Mouse (Mus musculus) forebrain, embryonic 10.5 days (tissue): ENCODE measurements around the gene Bri3. TPM values are rescaled to one million over a fixed set of nuclear protein-coding genes. Genes with fewer than 3 reads are reported as not detected.

ENCODE experiments used
- DNase-seq: peaks from one replicate; pipeline ENCODE4 v3.0.0-alpha.2; 2017; ENCODE audit warnings: low spot score; ENCODE audit errors: extremely low spot score
- H3K27ac ChIP-seq: fragments of 300-500 bp; sonication (generic); 2 replicates; pipeline ENCODE4 v1.5.1; 2016; ENCODE audit warnings: mild to moderate bottlenecking
- H3K27me3 ChIP-seq: fragments of 300-500 bp; sonication (generic); 2 replicates; pipeline ENCODE4 v1.6.1; 2016; ENCODE audit warnings: mild to moderate bottlenecking; ENCODE audit not compliant: poor library complexity, severe bottlenecking
- H3K36me3 ChIP-seq: fragments of 300-500 bp; sonication (generic); replicated peaks from 2 replicates; pipeline ENCODE4 v1.6.1; 2016; ENCODE audit warnings: mild to moderate bottlenecking, moderate library complexity
- H3K4me1 ChIP-seq: fragments of 300-500 bp; sonication (generic); 2 replicates; pipeline ENCODE4 v1.6.1; 2016
- H3K4me3 ChIP-seq: fragments of 300-500 bp; sonication (generic); 2 replicates; pipeline ENCODE4 v1.5.1; 2016; ENCODE audit warnings: mild to moderate bottlenecking, moderate library complexity
- H3K9me3 ChIP-seq: fragments of 300-500 bp; sonication (generic); 2 replicates; pipeline ENCODE4 v1.6.1; 2016; ENCODE audit warnings: mild to moderate bottlenecking, moderate library complexity
- WGBS: fragments of 180-500 bp; shearing (Covaris S2); methylation state at CpG from one replicate; pipeline ENCODE4 v1.1.7; 2016; 5-methylcytosine and 5-hydroxymethylcytosine counted together
- polyA plus RNA-seq: library from polyadenylated mRNA; unstranded; fragments of >200 nt; fragmentation: Nextera tagmentation; extraction: Ambion mirVana; gene quantifications from 2 replicates; pipeline ENCODE4 v1.2.1, GENCODE M21; 2016

The Bri3 gene
- polyA plus RNA-seq, 1 experiment from 2014 or later, result 113 TPM

GRCm38 (mm10) chr5:144397566-144397965 is 153.3 kb downstream of the Bri3 start:
- Histone ChIP-seq H3K9me3 (peaks cover 8% of the 10 kb centered on the region; the same call in 1 of the 2 replicates), H3K27ac (no peak overlapping the region), H3K27me3 (no peaks in the 10 kb centered on the region), H3K4me1 (peaks cover 19% of the 10 kb centered on the region), H3K36me3 (no peaks in the 10 kb centered on the region), H3K4me3 (no peak overlapping the region)
- no peak for DNase-seq
- WGBS, result 44% methylated on average over 5 of the region's 9 CpGs

DNA sequence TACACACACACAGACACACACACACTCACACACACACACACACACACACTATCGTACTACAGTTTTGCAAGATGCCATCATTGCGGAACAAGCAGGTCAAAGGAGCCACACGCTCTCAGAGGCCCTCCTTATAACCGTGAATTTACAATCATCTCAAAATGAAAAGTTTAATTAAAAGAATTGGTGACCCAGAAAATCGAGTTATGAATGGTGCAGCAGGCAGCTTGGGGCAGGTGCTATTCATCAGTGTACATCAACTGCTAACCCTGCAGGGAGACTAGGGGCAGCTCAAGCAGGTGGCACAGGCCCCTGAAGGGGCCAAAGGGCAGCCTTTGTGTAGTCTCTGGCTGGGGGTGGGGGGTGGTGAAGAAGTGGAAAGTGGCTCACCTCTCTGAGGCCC is 156.6 kb downstream of the Bri3 start:
- H3K4me3 ChIP-seq, result no peak overlapping the region
- WGBS, result 33% methylated on average over 5 of the region's 5 CpGs
- DNase-seq, result peak; percentile 33
- no peaks in the 10 kb centered on the region for H3K27me3 ChIP-seq
- H3K9me3 ChIP-seq, result peaks cover 4% of the 10 kb centered on the region; the same call in 1 of the 2 replicates
- peaks cover 19% of the 10 kb centered on the region for H3K4me1 ChIP-seq
- H3K36me3 ChIP-seq, result no peaks in the 10 kb centered on the region
- 0 out of 2 replicates have a peak overlapping the region, but pooled peaks have one; percentile 26 for H3K27ac ChIP-seq

- Histone ChIP-seq H3K9me3 (no peaks in the 10 kb centered on the region), H3K36me3 (no peaks in the 10 kb centered on the region), H3K27ac (no peak overlapping the region), H3K27me3 (no peaks in the 10 kb centered on the region), H3K4me3 (no peak overlapping the region), H3K4me1 (peaks cover 10% of the 10 kb centered on the region)
- DNase-seq, result no peak
- WGBS, result 94% methylated on average over 11 of the region's 11 CpGs
Observed at GRCm38 (mm10) chr5:144406256-144406655, 162.0 kb downstream of the Bri3 start.

DNA sequence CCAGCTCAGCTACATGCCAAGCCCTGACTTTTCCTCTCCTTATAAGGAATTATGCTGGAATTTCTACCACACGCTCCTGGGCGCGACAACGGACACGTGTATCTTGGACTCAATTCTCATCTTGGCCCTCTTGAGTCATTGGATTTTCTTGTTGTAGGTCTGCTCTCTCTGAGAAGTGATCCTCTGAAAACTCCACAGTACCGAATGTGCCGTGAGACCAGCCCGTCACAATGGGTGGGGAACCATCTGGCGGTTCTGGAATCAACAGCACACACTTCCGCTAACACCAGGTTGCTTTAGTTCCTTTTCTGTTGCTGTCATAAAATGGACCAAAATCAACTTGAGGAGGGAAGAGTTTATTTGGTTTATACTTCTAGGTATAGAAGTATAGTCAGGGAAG is 166.4 kb downstream of the Bri3 start:
- no peaks in the 10 kb centered on the region for H3K36me3 ChIP-seq
- WGBS, result 96% methylated on average over 10 of the region's 10 CpGs
- no peak overlapping the region for H3K4me3 ChIP-seq
- H3K27ac ChIP-seq, result no peak overlapping the region
- H3K27me3 ChIP-seq, result no peaks in the 10 kb centered on the region
- H3K4me1 ChIP-seq, result peaks cover 6% of the 10 kb centered on the region
- no peaks in the 10 kb centered on the region for H3K9me3 ChIP-seq
- no peak for DNase-seq

- no peak overlapping the region for H3K27ac ChIP-seq
- H3K4me1 ChIP-seq, result peaks cover 6% of the 10 kb centered on the region
- no peaks in the 10 kb centered on the region for H3K27me3 ChIP-seq
- 74% methylated on average over 5 of the region's 5 CpGs for WGBS
- H3K4me3 ChIP-seq, result no peak overlapping the region
- H3K9me3 ChIP-seq, result no peaks in the 10 kb centered on the region
- no peak for DNase-seq
- no peaks in the 10 kb centered on the region for H3K36me3 ChIP-seq
Observed at GRCm38 (mm10) chr5:144411702-144412101, 167.5 kb downstream of the Bri3 start.

- Histone ChIP-seq H3K36me3 (no peaks in the 10 kb centered on the region), H3K27me3 (no peaks in the 10 kb centered on the region), H3K27ac (no peak overlapping the region), H3K4me1 (peaks cover 6% of the 10 kb centered on the region), H3K9me3 (no peaks in the 10 kb centered on the region), H3K4me3 (no peak overlapping the region)
- WGBS, result 92% methylated on average over 4 of the region's 4 CpGs
- no peak for DNase-seq
Observed at GRCm38 (mm10) chr5:144412781-144413180, 168.5 kb downstream of the Bri3 start.

DNA sequence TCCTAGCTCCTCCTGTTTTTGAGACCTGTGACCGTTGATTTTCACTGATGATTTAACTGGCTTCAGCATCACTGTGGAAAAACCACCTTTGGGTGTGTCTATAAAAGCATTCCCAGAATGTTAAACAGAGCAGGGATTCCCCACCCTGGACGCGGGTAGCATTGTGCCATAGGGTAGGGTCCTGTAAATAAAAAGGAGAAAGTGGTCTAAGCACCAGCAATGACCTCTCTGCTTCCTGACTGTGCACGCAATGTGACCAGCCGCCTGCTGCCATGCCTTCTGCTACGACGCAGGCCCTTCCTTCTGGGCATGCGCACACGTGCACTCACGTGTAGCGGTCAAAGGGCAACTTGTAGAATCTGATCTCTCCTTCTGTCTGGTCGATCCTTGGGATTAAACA is 174.2 kb downstream of the Bri3 start:
- Histone ChIP-seq H3K27ac (no peak overlapping the region), H3K4me1 (no peaks in the 10 kb centered on the region), H3K27me3 (no peaks in the 10 kb centered on the region), H3K36me3 (no peaks in the 10 kb centered on the region), H3K9me3 (no peaks in the 10 kb centered on the region), H3K4me3 (no peak overlapping the region)
- 93% methylated on average over 12 of the region's 12 CpGs for WGBS
- DNase-seq, result no peak

DNA sequence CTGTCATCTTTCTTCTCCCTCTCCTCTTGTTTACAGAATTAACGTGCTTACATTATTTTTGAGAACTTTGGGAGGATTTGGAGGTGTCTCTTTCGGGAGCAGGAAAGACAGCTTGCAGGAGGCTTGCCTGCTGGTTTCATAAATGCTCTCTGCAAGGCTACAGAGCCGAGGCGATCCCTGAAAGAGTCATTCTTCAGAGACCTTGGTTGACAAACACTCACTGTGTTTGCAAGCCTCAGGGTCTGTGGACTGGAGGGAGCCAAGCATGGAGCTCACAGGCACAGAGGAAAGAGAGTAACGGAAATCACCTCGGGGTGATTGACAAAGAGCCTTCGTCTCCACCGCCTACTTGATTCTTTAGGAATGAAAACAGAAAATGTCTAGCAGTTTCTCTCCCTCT is 175.8 kb downstream of the Bri3 start:
- no peak overlapping the region for H3K27ac ChIP-seq
- H3K36me3 ChIP-seq, result no peaks in the 10 kb centered on the region
- no peaks in the 10 kb centered on the region for H3K4me1 ChIP-seq
- no peaks in the 10 kb centered on the region for H3K9me3 ChIP-seq
- 72% methylated on average over 8 of the region's 8 CpGs for WGBS
- H3K27me3 ChIP-seq, result no peaks in the 10 kb centered on the region
- no peak for DNase-seq
- H3K4me3 ChIP-seq, result no peak overlapping the region

DNA sequence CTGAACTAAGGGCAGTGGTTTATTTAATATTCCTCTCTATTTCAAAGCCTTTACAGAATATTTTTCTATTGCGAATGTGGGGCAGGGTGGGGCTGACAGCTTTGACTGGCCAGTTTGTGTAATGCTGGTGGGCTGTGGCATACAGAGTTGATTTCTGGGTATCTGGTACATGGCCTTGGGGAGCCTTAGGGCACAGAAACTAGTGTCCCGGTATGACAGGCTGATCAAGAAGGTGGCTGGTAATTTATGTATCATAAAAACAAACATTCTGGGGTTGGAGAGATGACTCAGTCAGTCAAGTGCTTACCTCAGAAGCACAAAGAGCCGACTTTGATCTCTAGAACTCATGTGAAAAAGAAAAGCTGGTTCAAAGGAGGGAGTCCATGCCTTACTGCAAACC is 182.5 kb downstream of the Bri3 start:
- Histone ChIP-seq H3K9me3 (no peaks in the 10 kb centered on the region), H3K36me3 (no peaks in the 10 kb centered on the region), H3K4me1 (no peaks in the 10 kb centered on the region), H3K27me3 (no peaks in the 10 kb centered on the region), H3K4me3 (no peak overlapping the region), H3K27ac (no peak overlapping the region)
- 87% methylated on average over 3 of the region's 3 CpGs for WGBS
- no peak for DNase-seq

DNA sequence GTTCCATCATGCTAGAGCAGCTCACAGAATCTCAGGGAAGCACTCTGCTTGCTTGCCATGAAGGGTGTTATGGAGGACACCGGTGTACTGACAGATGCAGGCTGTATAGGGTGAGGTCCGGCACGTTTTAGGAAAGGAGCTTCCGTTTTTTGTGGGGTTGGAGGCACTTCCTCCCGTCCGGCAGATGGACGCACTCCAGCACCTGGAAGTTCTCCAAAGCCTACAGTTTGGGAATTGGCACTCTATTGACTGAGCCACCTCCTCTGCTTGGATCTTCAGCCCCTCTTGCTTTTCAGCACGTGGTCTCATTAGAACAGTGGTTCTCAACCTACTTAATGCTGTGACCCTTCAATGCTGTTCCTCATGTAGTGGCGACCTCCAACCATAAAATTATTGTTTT is 183.6 kb downstream of the Bri3 start:
- 90% methylated on average over 9 of the region's 9 CpGs for WGBS
- H3K9me3 ChIP-seq, result no peaks in the 10 kb centered on the region
- DNase-seq, result no peak

DNA sequence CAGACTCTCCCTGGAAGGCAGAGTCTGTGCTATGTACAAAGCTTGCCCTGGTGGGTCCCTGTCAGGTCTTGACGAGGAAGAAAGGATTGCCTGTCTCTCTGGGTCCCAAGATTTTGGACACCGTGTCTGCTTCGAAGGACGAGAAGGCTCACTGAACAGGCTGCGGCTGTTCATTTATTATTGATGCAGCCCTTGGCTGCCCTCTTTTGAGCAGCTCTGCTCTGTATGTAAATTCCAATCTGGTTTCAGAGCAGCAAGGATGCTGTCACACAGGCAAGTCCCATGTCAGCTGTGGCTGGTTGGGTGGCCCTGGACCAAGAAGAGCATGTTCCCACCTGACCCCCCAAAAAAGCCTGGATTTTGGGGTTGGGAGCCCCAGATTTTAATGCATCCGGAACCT is 187.2 kb downstream of the Bri3 start:
- Histone ChIP-seq H3K4me1 (no peaks in the 10 kb centered on the region), H3K36me3 (no peaks in the 10 kb centered on the region), H3K9me3 (no peaks in the 10 kb centered on the region), H3K27me3 (no peaks in the 10 kb centered on the region), H3K27ac (no peak overlapping the region), H3K4me3 (no peak overlapping the region)
- WGBS, result 85% methylated on average over 6 of the region's 6 CpGs
- no peak for DNase-seq

More for the DNA sequence above, 183.6 kb downstream of the Bri3 start:
- H3K4me3 ChIP-seq, result no peak overlapping the region
- H3K36me3 ChIP-seq, result no peaks in the 10 kb centered on the region
- H3K27ac ChIP-seq, result no peak overlapping the region
- H3K4me1 ChIP-seq, result no peaks in the 10 kb centered on the region
- H3K27me3 ChIP-seq, result no peaks in the 10 kb centered on the region

GRCm38 (mm10) chr5:144439286-144440040 is 195.2 kb downstream of the Bri3 start:
- 89% methylated on average over 10 of the region's 10 CpGs for WGBS

DNA sequence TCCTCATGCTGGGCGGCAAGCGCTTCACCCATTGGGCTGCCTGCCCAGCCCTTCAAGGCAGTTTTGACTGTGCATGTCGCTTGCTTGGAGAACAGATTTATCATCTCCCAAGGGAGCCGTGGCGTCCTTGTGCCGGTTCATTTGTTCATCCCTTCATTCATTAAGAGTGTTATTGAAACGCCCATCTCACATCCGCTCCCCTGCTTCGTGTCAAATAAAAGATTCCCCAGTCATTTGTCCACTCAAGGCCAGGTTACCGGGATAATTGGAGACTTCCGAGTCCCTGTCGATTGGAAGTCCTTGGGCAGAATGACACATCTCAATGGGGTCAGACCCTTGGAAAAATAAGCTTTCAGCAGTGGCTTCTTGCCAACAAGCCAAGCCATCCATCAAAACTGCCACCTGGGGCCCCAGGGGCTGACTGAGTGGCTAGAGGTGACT is 197.6 kb downstream of the Bri3 start:
- H3K27me3 ChIP-seq, result no peaks in the 10 kb centered on the region
- 85% methylated on average over 12 of the region's 12 CpGs for WGBS
- H3K36me3 ChIP-seq, result no peaks in the 10 kb centered on the region
- no peak for DNase-seq
- H3K9me3 ChIP-seq, result no peaks in the 10 kb centered on the region
- no peaks in the 10 kb centered on the region for H3K4me1 ChIP-seq
- H3K27ac ChIP-seq, result no peak overlapping the region
- H3K4me3 ChIP-seq, result no peak overlapping the region

More at GRCm38 (mm10) chr5:144439286-144440040, 195.2 kb downstream of the Bri3 start:
- no peaks in the 10 kb centered on the region for H3K9me3 ChIP-seq
- no peak overlapping the region for H3K4me3 ChIP-seq
- H3K27ac ChIP-seq, result no peak overlapping the region
- H3K27me3 ChIP-seq, result no peaks in the 10 kb centered on the region
- no peak for DNase-seq
- H3K36me3 ChIP-seq, result no peaks in the 10 kb centered on the region
- H3K4me1 ChIP-seq, result no peaks in the 10 kb centered on the region
